Comparison of ENCODE assay signal across 21 mouse cellular contexts in genomic region chr14:21142603-21143002, GRCm38 (mm10).
"Had no signal": no experiment of that assay in that cellular context is flagged by ENCODE, and none has a peak within 500 bp of the region (broad histone marks: within the 10 kb centered on the region; RNA-seq: fewer than 3 reads in every experiment).

No protein-coding gene starts in this region.

- H3K4me2 ChIP-seq: limb, embryonic 12.5 days; limb, embryonic 15.5 days; liver, embryonic 15.5 days; lung, embryonic 14.5 days; midbrain, embryonic 13.5 days; neural tube, embryonic 13.5 days; stomach, embryonic 15.5 days had no signal

- H3K4me3 ChIP-seq: limb, embryonic 12.5 days; limb, embryonic 15.5 days; liver, embryonic 15.5 days; megakaryocyte, embryonic 14.5 days; midbrain, embryonic 10.5 days; midbrain, embryonic 13.5 days; myocyte; neural tube, embryonic 13.5 days; stomach, embryonic 15.5 days had no signal

- H3K27ac ChIP-seq: limb, embryonic 12.5 days; limb, embryonic 15.5 days; liver, embryonic 15.5 days; macrophage; midbrain, embryonic 10.5 days; midbrain, embryonic 13.5 days; neural tube, embryonic 13.5 days; stomach, embryonic 15.5 days had no signal

- H3K27me3 ChIP-seq: limb, embryonic 12.5 days; limb, embryonic 15.5 days; liver, embryonic 15.5 days; megakaryocyte, embryonic 14.5 days; midbrain, embryonic 13.5 days; neural tube, embryonic 13.5 days; stomach, embryonic 15.5 days had no signal

- H3K9ac ChIP-seq: limb, embryonic 12.5 days; limb, embryonic 15.5 days; liver, embryonic 15.5 days; lung, embryonic 14.5 days; midbrain, embryonic 13.5 days; neural tube, embryonic 13.5 days; stomach, embryonic 15.5 days had no signal

- H3K9me3 ChIP-seq: limb, embryonic 12.5 days; limb, embryonic 15.5 days; liver, embryonic 15.5 days; megakaryocyte, embryonic 14.5 days; midbrain, embryonic 10.5 days; midbrain, embryonic 13.5 days; neural tube, embryonic 13.5 days; stomach, embryonic 15.5 days had no signal

- ATAC-seq: lung, postnatal 0 days; midbrain, embryonic 13.5 days; midbrain, embryonic 16.5 days had no signal

- DNase-seq: kidney, adult 9 months; kidney, postnatal 14 days; kidney, postnatal 4 days; left cerebral cortex, postnatal 4 days; lung, embryonic 14.5 days; retina, postnatal 1 day; right cerebral cortex, postnatal 25 days; spleen, adult 18-20 months; thymus, postnatal 36 days had no signal

- H3K36me3 ChIP-seq: limb, embryonic 12.5 days; limb, embryonic 15.5 days; liver, embryonic 15.5 days; midbrain, embryonic 10.5 days; midbrain, embryonic 13.5 days; neural tube, embryonic 13.5 days; stomach, embryonic 15.5 days had no signal

- H3K4me1 ChIP-seq: midbrain, embryonic 10.5 days; midbrain, embryonic 13.5 days; neural tube, embryonic 13.5 days; stomach, embryonic 15.5 days had no signal
